Mouse (Mus musculus) intestine, embryonic 14.5 days (tissue): ENCODE results near the gene Vps50. TPM values are rescaled to one million over a fixed set of nuclear protein-coding genes. Genes with fewer than 3 reads are reported as not detected.

Experiments used
- ATAC-seq: fragments of 200-750 bp; cut with Nextera tagmentation; replicated peaks from 2 replicates; pipeline ENCODE4 v1.8.0; 2017; ENCODE audit warnings: low read depth, moderate number of reproducible peaks, moderate TSS enrichment, moderate library complexity; ENCODE audit not compliant: low FRiP score, low TSS enrichment
- DNase-seq: peaks from one replicate; pipeline ENCODE4 v3.0.0-alpha.2; 2018; ENCODE audit warnings: low spot score
- H3K27ac ChIP-seq: fragments of 300-500 bp; sonication (generic); 2 replicates; pipeline ENCODE4 v1.5.1; 2014; ENCODE audit warnings: low read depth, mild to moderate bottlenecking, control low read depth
- H3K27me3 ChIP-seq: fragments of 300-500 bp; sonication (generic); replicated peaks from 2 replicates; pipeline ENCODE4 v1.6.1; 2014; ENCODE audit warnings: low read length, control low read depth; ENCODE audit not compliant: control insufficient read depth, insufficient read depth
- H3K36me3 ChIP-seq: fragments of 300-500 bp; sonication (generic); 2 replicates; pipeline ENCODE4 v1.6.1; 2014; ENCODE audit warnings: low read length, control low read depth; ENCODE audit not compliant: control insufficient read depth, insufficient read depth
- H3K4me1 ChIP-seq: fragments of 300-500 bp; sonication (generic); replicated peaks from 2 replicates; pipeline ENCODE4 v1.6.1; 2014; ENCODE audit warnings: low read length, control low read depth, mixed read lengths; ENCODE audit not compliant: control insufficient read depth, insufficient read depth
- H3K4me2 ChIP-seq: fragments of 300-500 bp; sonication (generic); 2 replicates; pipeline ENCODE4 v1.6.1; 2014; ENCODE audit warnings: low read length
- H3K4me3 ChIP-seq: fragments of 300-500 bp; sonication (generic); 2 replicates; pipeline ENCODE4 v1.5.1; 2014; ENCODE audit warnings: low read depth, low read length, control low read depth, mixed read lengths
- H3K9ac ChIP-seq: fragments of 300-500 bp; sonication (generic); 2 replicates; pipeline ENCODE4 v1.6.1; 2014; ENCODE audit warnings: mild to moderate bottlenecking, low read length
- H3K9me3 ChIP-seq: fragments of 300-500 bp; sonication (generic); 2 replicates; pipeline ENCODE4 v1.6.1; 2016; ENCODE audit warnings: low read length, control low read depth; ENCODE audit not compliant: control insufficient read depth
- WGBS: fragments of 180-500 bp; shearing (Covaris S2); extraction: QIAGEN DNeasy Blood & Tissue Kit; methylation state at CpG from one replicate; pipeline ENCODE4 v1.1.7; 2014; 5-methylcytosine and 5-hydroxymethylcytosine counted together
- polyA plus RNA-seq: library from polyadenylated mRNA; unstranded; fragments of >200 nt; fragmentation: Nextera tagmentation; extraction: Ambion mirVana; gene quantifications from 2 replicates; pipeline ENCODE4 v1.2.1, GENCODE M21; 2014

The Vps50 gene
- polyA plus RNA-seq = 32.8 and 33.1 TPM in 2 replicates

DNA sequence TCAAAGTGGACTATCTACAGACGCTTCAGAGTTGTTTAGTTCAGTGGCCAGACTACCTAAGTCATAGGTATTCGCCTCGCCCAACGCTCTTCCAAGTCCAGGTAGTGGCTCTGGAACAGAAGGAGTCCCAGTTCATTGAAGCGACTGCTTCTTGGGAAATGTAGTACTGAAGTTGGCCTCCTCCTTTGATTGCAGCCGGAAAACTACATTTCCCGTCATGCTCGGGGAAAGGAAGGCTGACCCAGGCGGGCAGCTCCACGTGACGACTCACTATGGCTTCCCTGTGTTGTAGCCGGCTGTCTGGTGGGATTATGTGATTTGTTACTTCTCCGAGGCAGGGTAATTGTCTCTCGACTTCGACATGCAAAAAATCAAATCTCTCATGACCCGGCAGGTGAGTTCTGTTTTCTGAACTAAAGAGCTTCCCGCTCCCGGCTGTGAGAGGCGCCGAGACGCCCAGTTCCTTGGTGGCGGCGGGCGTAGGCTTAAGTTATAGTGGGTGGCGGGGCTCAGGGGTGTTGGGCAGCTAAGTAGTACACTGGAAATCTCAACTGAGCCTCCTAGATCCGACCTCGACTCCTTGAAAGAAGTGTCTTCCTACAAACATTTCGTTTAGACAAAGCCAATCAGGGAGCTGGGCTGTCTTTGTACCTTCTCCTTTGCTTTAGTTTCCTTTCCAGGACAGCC lies at the start of gene Vps50, which contains the start of gene Hepacam2:
Vps50 (plus strand) TSS at position 221 of the 687 bp plus-strand sequence.
Hepacam2 (minus strand) TSS at position 137 of the 687 bp plus-strand sequence.
- Histone ChIP-seq H3K27ac (no peak within 1 kb of the TSS), H3K4me3 (peak within 1 kb of the TSS; percentile 84), H3K36me3 (no peaks in the 10 kb centered on the region), H3K27me3 (no peaks in the 10 kb centered on the region), H3K9ac (peak within 1 kb of the TSS; percentile 56), H3K9me3 (no peaks in the 10 kb centered on the region), H3K4me2 (peak within 1 kb of the TSS; percentile 93), H3K4me1 (no peaks in the 10 kb centered on the region)
- DNase-seq = peak; percentile 91
- 1% methylated on average over 28 of the region's 28 CpGs for WGBS
- peak; percentile 99 for ATAC-seq

DNA sequence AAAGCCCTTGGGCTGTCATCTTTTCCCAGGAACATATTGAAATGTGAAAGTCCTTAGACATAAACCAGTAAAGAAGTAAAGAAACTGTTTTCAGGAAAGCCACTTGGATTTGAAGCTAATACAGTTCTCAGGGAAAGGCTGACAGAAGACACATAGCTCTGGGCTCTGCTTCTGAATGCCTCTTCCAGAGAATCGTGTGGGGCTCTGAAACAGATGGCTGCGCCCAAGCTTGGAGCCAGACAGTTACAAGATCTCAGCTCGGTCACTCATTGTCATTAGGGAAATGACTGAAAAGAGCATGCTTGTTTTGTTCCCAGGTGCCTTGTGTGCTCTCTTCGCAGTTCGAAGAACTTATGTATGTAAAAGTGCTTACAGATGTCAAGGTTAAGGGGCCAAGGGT lies 43.8 kb upstream of the Vps50 start:
- H3K27ac ChIP-seq = no peak overlapping the region
- no peaks in the 10 kb centered on the region for H3K9me3 ChIP-seq
- no peaks in the 10 kb centered on the region for H3K27me3 ChIP-seq
- WGBS = 36% methylated on average over 5 of the region's 5 CpGs
- no peak overlapping the region for H3K4me2 ChIP-seq
- no peak overlapping the region for H3K9ac ChIP-seq
- no peaks in the 10 kb centered on the region for H3K36me3 ChIP-seq
- no peak overlapping the region for H3K4me3 ChIP-seq
- ATAC-seq = no peak
- no peaks in the 10 kb centered on the region; the same call in 1 of the 2 replicates for H3K4me1 ChIP-seq
- no peak for DNase-seq

DNA sequence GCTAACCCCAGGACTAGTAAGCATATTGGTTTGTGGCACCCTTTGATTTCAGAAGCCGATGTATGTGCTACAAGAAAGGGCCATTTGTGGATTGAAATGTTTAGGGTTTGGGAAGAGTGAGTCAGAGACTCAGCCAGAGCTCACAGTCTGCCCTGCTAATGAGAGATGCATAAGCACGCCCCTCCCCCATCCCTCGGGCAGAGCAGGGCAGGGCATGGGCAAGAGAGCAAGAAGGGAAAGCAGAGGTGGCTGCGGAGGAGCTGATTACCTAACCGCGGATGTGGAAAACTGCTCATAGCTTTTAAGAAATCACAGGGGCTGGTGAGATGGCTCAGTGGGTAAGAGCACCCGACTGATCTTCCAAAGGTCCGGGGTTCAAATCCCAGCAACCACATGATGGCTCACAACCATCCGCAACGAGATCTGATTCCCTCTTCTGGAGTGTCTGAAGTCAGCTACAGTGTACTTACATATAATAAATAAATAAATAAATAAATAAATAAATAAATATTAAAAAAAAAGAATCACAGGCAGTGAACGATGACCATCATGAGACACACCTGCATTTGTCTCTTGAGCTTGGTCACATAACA lies 42.1 kb upstream of the Vps50 start:
- no peak overlapping the region for H3K27ac ChIP-seq
- 69% methylated on average over 11 of the region's 11 CpGs for WGBS
- H3K9ac ChIP-seq = no peak overlapping the region
- no peaks in the 10 kb centered on the region for H3K27me3 ChIP-seq
- DNase-seq = no peak
- no peak overlapping the region for H3K4me2 ChIP-seq
- no peak overlapping the region for H3K4me3 ChIP-seq
- no peaks in the 10 kb centered on the region for H3K36me3 ChIP-seq
- no peaks in the 10 kb centered on the region for H3K9me3 ChIP-seq
- no peak for ATAC-seq
- H3K4me1 ChIP-seq = no peaks in the 10 kb centered on the region; the same call in 1 of the 2 replicates

DNA sequence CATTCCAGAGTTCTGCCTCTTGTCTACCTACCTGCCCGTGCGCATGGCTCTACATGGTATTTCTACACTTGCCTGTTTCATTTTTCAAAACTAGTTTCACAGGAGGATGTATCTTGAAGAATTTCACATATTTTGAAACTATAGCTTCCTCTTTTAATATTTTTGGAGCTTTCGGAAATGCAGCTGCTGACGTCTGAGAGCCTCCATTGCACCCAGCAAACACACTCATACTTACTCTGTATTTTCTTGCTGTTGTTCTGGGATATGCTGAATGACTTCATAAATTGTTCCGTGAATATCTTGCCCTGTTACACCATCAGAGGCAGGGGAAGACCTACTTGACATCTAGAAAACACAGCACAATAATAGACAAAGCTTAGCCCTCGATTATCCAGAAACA lies 35.2 kb upstream of the Vps50 start:
- H3K9ac ChIP-seq = no peak overlapping the region
- no peaks in the 10 kb centered on the region for H3K4me1 ChIP-seq
- H3K9me3 ChIP-seq = no peaks in the 10 kb centered on the region
- 77% methylated on average over 6 of the region's 6 CpGs for WGBS
- no peak for DNase-seq
- no peak overlapping the region for H3K4me3 ChIP-seq
- ATAC-seq = no peak
- no peaks in the 10 kb centered on the region for H3K27me3 ChIP-seq
- no peak overlapping the region for H3K27ac ChIP-seq
- no peaks in the 10 kb centered on the region for H3K36me3 ChIP-seq
- H3K4me2 ChIP-seq = no peak overlapping the region

DNA sequence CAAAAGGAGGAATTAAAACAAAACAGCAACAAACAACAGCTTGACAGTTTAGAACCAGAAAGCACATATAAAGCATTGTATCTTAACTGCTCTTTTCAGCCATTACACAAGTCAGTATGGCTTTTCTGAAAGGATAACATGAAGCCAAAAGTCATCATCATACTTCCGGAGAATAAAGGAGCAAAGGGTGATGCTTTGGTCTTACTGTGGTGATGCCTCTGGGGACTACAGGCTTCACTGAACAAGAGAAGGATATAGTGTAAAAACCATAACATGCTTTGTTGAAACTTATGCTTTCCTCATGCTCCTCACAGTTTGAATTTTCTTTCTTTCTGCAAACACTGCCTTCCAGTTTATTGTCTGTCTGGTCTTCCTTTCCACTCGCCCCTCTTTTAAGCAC lies 34.6 kb upstream of the Vps50 start:
- Histone ChIP-seq H3K4me3 (no peak overlapping the region), H3K4me2 (no peak overlapping the region), H3K27me3 (no peaks in the 10 kb centered on the region), H3K36me3 (no peaks in the 10 kb centered on the region), H3K27ac (no peak overlapping the region), H3K9ac (no peak overlapping the region), H3K4me1 (no peaks in the 10 kb centered on the region), H3K9me3 (no peaks in the 10 kb centered on the region)
- no peak for DNase-seq
- 80% methylated on average over 2 of the region's 2 CpGs for WGBS
- ATAC-seq = no peak

DNA sequence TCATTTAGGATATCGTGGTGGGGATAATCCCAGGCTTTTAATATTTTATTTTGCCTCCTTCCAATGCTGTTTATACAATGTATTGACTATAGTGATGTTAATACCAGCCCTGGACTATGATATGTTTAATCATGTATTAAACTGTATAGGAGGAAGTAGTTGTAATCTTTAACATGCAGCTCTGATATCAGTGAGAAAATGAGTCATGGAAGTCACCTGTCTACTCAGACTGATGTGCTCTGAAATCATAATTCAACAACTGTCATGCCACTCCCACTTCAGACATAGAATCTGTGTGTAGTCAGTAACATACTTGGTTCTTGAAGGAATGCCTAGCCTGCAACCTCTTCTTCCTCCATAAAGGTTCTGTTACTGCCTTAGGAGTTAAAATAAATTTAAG lies 29.6 kb upstream of the Vps50 start:
- 55% methylated on average over 1 of the region's 1 CpGs for WGBS
- DNase-seq (no peak), ATAC-seq (0 out of 2 replicates have a peak, but pooled peaks have one; percentile 43)
- Histone ChIP-seq H3K9ac (no peak overlapping the region), H3K4me3 (no peak overlapping the region), H3K36me3 (no peaks in the 10 kb centered on the region), H3K27ac (no peak overlapping the region), H3K9me3 (no peaks in the 10 kb centered on the region), H3K4me2 (no peak overlapping the region), H3K4me1 (no peaks in the 10 kb centered on the region), H3K27me3 (no peaks in the 10 kb centered on the region)

DNA sequence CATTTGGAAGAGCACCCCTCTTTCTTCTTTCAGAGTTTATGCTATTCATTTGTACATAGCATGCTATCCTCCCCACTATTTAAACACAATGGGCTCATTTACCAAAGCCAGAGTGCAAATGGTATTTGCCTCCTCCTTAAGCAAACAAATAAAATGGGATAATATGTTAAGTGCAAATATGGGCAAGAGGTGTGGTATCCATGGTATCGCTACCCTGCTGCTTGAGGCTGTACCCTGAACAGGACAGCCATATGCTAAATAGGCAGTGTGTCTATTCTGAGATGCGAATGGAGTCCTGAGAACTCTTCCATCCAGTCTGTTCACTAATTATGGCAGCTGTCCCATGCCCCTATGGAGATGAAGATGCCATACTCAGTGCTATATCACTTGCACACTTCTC lies 27.5 kb upstream of the Vps50 start:
- WGBS = 74% methylated on average over 2 of the region's 2 CpGs
- Histone ChIP-seq H3K9ac (no peak overlapping the region), H3K27me3 (no peaks in the 10 kb centered on the region), H3K9me3 (no peaks in the 10 kb centered on the region), H3K36me3 (no peaks in the 10 kb centered on the region), H3K4me2 (no peak overlapping the region), H3K27ac (no peak overlapping the region), H3K4me1 (no peaks in the 10 kb centered on the region), H3K4me3 (no peak overlapping the region)
- DNase-seq (no peak), ATAC-seq (peak; percentile 79)

DNA sequence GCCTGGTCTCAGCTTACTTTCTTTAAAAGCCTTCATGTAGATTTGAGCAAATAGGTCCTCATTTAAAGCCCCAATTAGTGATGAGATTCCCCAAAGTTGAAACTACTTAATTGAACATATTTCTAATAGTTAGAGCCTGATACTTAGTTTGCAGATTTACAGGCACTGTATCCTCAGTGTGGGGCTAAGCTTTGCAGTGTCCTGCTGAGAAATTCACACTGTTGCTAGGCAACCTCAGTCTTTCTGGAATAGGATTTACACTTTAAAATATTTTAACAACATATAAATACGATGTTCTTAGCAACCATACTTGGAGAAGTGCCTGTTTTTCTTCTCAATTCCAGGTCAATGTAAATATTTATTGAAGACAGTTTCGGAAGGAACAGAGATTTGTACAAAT lies 21.9 kb upstream of the Vps50 start:
- Histone ChIP-seq H3K4me2 (no peak overlapping the region), H3K27me3 (no peaks in the 10 kb centered on the region), H3K4me1 (no peaks in the 10 kb centered on the region), H3K9ac (no peak overlapping the region), H3K9me3 (no peaks in the 10 kb centered on the region), H3K4me3 (no peak overlapping the region), H3K36me3 (no peaks in the 10 kb centered on the region), H3K27ac (no peak overlapping the region)
- DNase-seq (no peak), ATAC-seq (no peak)
- 28% methylated on average over 2 of the region's 2 CpGs for WGBS

DNA sequence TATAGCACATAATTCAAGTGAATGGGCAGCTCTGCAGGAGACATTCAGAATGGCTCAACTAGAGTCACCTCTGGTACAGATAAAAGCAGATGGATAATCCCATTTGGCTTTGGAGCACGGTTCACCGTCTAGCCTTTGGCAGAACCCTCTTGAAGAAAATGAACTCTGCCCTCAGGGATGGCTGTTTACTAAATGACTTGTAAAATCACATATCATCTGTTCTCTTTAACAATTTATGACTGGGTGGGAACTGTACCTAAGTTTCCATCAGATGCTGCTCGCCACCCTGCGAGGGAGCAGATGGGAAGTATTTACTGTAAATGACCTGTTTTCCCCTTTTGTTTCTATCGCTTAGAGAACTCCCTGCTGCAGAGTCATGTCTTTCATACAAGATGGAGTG lies 18.3 kb upstream of the Vps50 start:
- no peak overlapping the region for H3K27ac ChIP-seq
- no peaks in the 10 kb centered on the region for H3K27me3 ChIP-seq
- no peaks in the 10 kb centered on the region for H3K9me3 ChIP-seq
- 52% methylated on average over 5 of the region's 5 CpGs for WGBS
- no peak overlapping the region for H3K9ac ChIP-seq
- no peaks in the 10 kb centered on the region for H3K36me3 ChIP-seq
- DNase-seq (no peak), ATAC-seq (no peak)
- H3K4me2 ChIP-seq = no peak overlapping the region
- no peak overlapping the region for H3K4me3 ChIP-seq
- no peaks in the 10 kb centered on the region for H3K4me1 ChIP-seq
